Mouse (Mus musculus): Measurements from ENCODE around the gene Plcg2.

Plcg2 gene

DNA sequence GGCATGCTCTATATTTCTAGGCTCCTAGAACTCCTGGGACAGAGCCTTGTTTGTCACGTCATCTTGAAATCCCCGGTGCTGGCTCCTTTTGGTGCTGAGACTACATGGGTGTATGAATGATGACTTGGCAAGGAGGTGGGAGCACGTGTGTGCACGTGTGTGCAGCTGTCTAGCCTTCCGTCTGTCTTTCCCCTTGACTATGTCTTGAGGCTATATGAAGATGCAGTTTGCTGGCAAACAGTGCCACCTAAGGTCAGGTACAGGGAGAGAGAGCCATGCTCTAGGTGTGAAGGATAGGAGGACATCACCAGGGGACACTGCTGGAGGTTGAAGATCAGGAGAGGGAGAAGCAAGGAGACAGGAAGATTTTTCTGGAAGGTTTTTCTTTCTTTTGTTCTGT lies 49.9 kb downstream of the Plcg2 start:
- DNase-seq (ENCODE audit: low spot score in 2 of 2), result no peak

DNA sequence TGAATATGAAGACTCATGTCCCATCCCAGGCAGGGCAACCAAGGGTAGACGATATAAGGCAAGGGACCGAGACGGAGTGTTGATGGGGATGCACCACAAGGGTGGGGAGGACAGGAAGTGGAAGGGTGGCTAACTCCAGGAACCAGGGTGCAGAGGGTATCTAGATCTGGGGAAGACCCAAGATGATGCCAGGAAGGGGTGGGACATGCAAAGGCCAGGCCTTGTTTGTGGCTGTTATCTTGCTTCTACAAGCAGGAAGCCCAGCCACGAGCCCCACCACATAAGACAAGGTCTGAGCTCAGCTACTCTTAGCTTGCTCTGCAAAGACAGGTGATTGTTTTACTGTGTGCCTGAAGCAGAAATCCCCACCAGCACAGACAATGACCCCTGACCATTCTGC lies 50.4 kb downstream of the Plcg2 start:
- DNase-seq (ENCODE audit: low spot score in 2 of 2), result no peak

DNA sequence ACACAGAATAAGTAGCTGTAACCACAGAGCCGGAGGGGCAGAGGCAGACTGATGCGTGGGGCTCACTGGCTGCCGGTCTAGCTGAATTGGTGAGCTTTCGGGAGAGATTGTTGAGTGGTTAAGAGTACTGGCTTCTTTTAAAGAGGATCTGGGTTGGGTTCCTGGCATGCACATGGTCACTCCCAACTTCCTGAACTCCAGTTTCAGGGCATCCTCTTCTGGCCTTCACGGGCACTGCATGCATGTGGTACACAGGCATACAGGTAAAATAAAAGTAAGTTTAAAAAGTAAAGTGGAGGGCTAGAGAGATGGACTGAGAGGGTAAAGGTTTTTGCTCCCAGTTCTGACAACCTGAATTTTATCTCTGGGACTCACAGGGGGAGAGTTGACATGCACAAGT lies 52.4 kb downstream of the Plcg2 start:
- no peak for DNase-seq (ENCODE audit: low spot score in 2 of 2)

DNA sequence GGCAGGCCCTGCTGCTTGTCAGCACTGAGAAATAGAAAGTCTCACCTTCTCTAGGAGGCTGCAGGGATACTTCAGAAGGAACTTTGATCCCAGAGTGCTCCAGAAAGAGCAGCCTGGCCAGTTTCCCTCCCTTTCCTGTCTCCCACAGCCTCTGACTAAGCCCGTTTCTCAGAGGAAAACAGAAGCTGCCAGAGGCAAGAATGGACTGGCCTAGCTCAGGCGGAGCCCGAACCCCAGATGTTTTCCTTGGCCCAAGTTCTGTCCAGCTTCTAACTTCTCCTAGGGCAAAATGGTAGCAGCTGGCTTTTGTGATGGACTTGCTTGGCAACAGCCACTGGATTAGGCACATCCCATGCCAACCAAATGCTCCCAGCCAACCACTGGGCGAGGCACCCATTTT lies 62.9 kb downstream of the Plcg2 start:
- no peak for DNase-seq (ENCODE audit: low spot score in 2 of 2)

DNA sequence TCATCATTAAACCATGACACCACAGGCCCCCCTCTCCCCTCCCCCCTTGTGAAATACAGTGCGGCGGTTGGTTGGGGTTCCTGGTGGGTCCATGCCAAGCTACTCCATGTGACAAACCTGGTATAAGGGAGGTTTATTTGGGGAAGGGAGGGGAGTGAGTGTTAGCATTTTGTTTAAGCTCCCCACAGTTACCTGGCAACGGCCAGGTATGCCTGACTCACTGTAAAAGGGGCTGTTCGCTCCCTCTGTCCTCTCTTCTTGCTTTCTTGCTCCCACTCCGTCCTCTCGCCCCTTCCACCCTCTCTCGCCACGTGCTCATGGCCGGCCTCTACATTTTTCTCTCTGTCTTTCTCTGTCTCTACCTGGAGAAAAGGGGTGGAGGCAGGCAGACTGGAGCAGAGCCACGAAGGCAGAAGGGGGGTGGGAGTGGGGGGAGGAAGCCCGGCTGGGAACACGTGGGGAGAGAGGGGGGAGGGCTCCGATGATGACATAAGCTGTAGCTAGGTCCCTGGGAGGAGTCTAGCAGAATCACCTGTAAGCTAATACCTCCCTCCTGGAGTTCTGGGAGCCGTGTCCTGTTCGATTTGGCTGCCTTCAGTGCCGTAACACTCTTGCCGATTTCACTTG lies 63.8 kb downstream of the Plcg2 start:
- DNase-seq (ENCODE audit: low spot score in 2 of 2), result no peak

DNA sequence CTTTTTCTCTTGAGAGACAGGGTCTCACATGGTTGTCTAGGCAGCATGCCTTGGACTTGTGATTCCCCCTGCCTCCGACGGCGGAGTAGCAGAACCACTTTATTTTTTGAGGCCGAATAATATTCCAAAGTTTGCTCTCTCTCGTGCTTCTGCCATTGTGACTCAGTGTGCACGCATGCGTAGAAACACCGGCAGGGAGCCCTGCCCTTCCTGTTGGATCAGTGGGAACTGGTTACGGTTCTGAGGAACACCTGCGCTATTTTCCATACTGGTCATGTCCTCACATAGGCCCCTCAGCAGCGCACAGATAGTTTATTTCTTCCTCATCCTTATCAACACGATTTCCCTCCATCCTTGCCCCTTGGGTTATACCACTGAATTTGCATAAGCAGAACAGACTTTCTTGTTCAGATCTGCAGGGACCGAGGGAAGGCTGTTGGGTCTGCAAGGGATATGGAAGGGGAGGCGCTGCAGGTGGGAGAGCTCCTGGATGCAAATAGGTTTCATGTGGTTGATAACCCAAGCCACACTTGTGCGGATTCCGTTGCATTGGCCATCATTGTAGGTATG lies 64.4 kb downstream of the Plcg2 start:
- no peak for DNase-seq (ENCODE audit: low spot score in 2 of 2)

GRCm38 (mm10) chr8:117569409-117569808 lies 71.3 kb downstream of the Plcg2 start:
- peak; percentile 82 to 87 for DNase-seq (ENCODE audit: low spot score in 2 of 2)

GRCm38 (mm10) chr8:117576291-117576785 lies 78.2 kb downstream of the Plcg2 start:
- no peak for DNase-seq (ENCODE audit: low spot score in 2 of 2)

GRCm38 (mm10) chr8:117577059-117577458 lies 79.0 kb downstream of the Plcg2 start:
- DNase-seq (ENCODE audit: low spot score in 2 of 2), result no peak

DNA sequence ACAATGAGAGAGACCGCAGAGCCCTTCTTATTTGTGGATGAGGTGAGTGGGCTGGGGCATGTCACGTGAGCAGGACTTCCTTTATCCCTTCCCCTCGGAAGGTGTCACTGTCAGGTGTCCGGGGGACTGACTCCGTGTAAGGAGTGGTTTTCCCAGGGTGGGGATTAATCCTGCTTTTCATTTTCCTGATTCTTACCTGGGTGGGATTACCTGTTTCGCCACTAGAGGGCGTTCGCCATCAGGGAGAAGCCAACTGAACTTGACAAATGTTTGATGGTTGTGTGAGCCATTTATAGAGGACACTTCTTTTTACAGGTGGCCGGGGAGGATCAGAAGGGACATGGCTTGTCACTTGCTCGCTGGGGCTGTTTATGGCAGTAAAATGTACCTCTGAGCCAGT lies 79.8 kb downstream of the Plcg2 start:
- DNase-seq (ENCODE audit: low spot score in 2 of 2), result no peak

GRCm38 (mm10) chr8:117578856-117579255 lies 80.8 kb downstream of the Plcg2 start:
- no peak for DNase-seq (ENCODE audit: low spot score in 2 of 2)

- DNase-seq (ENCODE audit: low spot score in 2 of 2), result no peak
Observed at GRCm38 (mm10) chr8:117593862-117594261, 95.8 kb downstream of the Plcg2 start.

DNA sequence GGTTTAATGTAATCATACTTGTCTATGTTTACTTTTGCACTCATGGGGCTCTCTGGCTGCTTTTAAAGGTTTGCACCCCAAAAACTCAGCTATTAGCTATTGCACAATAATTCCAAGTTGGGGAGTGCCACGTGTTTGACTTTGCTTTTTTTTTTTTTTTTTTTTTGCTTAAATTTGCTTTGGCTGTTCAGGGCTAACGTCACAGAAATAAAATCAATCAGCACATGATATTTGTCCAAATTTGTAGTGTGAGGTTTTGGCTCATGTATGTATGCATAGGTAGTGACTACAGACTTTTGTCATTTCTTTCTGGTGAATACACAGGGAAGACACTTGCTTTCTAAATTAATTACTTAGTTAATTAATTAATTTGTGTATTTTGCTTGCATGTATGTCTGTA lies 96.9 kb downstream of the Plcg2 start:
- DNase-seq (ENCODE audit: low spot score in 2 of 2), result no peak

DNA sequence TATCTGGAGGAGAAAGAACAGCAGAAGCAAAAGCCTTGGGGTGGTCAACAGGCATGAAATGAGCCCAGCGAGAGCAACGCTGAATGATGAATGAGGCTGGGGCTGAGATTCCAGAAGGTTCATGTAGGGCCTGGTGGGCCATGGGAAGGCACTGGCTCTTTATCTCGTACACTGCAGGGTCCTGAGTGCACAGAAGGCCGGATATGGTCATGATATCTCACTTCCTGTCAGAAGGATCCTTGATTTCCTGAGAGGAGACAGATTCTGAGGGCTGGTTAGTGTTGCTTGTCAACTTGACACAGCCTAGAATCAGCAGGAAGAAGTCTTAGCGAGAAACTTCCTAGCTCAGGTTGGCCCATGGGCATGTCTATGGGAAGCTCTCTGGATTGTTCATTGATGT lies 98.7 kb downstream of the Plcg2 start:
- DNase-seq (ENCODE audit: low spot score in 2 of 2), result no peak

GRCm38 (mm10) chr8:117600839-117601238 lies 102.7 kb downstream of the Plcg2 start:
- peak; percentile 13 to 27 for DNase-seq (ENCODE audit: low spot score in 2 of 2)

DNA sequence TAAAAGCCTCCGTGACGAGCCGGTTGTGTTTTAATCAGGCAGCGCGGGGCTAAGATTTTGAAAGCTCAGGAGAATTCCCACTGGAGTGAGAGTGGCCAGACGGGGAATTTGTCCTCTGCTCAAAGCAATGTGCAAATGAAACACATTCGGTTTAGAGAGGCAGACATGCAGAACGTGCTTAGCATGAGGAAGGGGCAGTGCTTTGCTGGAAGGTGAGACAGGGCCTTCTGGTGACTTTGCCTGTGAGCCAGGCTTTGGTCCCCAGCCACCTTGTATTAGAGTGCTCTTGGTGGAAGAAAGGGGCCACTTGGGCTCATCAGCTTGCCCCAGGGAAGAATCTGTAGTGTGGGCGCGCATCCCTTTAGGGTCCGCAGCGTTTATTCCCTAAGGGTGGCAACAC lies 106.0 kb downstream of the Plcg2 start:
- DNase-seq (ENCODE audit: low spot score in 2 of 2), result no peak

DNA sequence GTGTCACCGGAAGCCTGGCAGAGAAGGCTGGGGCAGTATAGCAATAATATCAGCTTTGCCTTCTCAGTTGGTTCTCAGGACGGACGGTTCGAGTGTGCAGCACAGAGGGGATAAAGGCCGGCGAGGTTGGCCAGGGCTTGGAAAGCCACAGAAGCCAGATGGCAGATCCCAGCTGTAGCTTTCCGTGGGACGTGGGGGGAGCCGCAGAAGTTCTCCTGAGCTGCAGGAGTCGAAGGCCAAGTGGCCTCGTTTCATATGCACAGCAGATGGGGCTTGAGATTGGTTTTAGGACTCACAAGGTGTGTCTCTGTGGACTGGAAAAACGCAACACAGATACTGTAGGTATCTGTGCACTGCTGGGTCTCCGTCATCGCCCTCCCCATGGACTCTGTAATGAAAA lies 106.6 kb downstream of the Plcg2 start:
- no peak for DNase-seq (ENCODE audit: low spot score in 2 of 2)

DNA sequence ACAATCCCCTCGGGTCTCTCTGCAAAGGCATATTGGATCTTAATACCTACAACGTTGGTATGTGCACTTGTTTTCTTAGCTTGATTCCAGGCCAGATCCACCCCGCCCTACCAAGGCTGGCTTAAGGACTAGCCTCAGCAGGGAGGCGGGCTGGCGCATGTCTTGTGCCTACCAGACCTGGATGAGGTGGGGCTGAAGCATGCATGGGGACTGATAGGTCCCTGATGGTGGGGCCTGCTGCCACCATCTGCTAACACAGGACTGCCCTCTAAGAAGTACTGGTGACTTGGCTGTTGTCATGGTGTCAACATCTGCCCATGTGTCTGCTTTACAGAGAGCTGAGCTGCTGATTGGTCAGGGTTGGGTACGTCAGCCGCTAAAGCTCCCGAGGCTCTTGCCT lies 107.1 kb downstream of the Plcg2 start:
- DNase-seq (ENCODE audit: low spot score in 2 of 2), result no peak

DNA sequence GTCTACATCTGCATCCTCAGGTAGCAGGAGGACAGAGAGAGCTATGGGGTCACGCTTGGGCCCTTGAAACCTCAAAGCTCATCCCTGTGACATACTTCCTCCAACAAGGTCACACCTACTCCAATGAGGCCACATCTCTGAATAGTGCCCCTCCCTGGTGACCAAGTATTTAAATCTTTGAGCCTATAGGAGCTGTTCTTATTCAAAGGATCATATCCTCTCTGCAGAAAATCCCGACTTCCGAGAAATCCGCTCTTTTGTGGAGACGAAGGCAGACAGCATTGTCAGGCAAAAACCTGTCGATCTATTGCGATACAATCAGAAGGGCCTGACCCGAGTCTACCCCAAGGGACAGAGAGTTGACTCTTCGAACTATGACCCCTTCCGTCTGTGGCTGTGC lies 112.4 kb downstream of the Plcg2 start:
- DNase-seq (ENCODE audit: low spot score in 2 of 2), result no peak

DNA sequence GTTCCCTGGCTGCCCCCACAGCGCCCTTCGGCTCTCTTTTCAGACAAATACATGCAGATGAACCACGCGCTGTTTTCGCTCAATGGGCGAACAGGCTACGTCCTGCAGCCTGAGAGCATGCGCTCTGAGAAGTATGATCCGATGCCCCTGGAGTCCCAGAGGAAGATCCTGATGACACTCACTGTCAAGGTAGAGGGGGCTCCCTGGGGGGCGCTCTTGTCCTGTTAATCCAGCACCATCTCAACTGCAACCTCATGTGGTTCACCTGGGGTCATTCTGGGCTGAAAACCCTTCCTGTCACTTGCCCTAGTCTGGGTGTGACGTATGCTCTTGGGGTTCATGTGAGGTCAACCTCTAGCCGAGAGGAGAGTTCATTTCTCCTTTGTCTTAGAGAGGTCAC lies 114.8 kb downstream of the Plcg2 start:
- no peak for DNase-seq (ENCODE audit: low spot score in 2 of 2)

GRCm38 (mm10) chr8:117626040-117626838 lies 128.1 kb downstream of the Plcg2 start:
- peak; percentile 63 for DNase-seq (ENCODE audit: low spot score in 2 of 2)

DNA sequence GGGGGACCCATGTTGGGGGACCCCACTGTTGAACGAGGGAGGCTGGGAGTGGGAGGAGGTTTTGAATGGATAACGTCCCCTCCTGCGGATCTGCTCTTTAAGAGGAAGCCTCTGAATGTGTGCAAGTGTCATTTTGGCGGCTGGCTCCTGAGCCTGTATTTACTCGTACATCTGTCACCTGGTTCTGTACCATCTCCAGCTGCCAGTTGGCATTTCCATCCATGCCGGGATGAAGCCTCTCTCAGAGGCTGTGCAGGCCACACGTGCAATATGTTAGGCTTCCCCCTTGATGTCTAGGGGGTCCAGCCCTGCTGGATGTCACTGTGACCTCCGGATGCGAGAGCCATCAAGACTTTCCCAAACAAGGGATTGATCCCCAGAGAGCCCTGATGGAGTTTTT lies 129.0 kb downstream of the Plcg2 start:
- DNase-seq (ENCODE audit: low spot score in 2 of 2), result no peak

GRCm38 (mm10) chr8:117632532-117632931 lies 134.4 kb downstream of the Plcg2 start:
- DNase-seq (ENCODE audit: low spot score in 2 of 2), result no peak
